Mouse (Mus musculus): ENCODE measurements around the gene Acoxl. TPM values are rescaled to one million over a fixed set of nuclear protein-coding genes. Genes with fewer than 3 reads are reported as not detected.

The Acoxl gene
- polyA plus RNA-seq, 1 experiment from 2014 or later = 0.34 TPM

- H3K9ac ChIP-seq (ENCODE audit: low read depth, low read length) = no peak overlapping the region
- no peak overlapping the region for H3K4me3 ChIP-seq (ENCODE audit: low read depth, low read length)
- peaks cover 27% of the 10 kb centered on the region for H3K27me3 ChIP-seq (replicated peaks; ENCODE audit: control insufficient read depth, insufficient read depth, low read length)
- H3K9me3 ChIP-seq (ENCODE audit: control insufficient read depth, low read length) = no peaks in the 10 kb centered on the region
- H3K36me3 ChIP-seq (ENCODE audit: control insufficient read depth, insufficient read depth, low read length) = no peaks in the 10 kb centered on the region
- WGBS = 25% methylated on average over 11 of the region's 11 CpGs
- H3K4me1 ChIP-seq (replicated peaks; ENCODE audit: control insufficient read depth, insufficient read depth, low read length) = no peaks in the 10 kb centered on the region
- H3K4me2 ChIP-seq = no peak overlapping the region
- H3K27ac ChIP-seq (ENCODE audit: low read depth, low read length) = no peak overlapping the region
- ATAC-seq (replicated peaks; ENCODE audit: low FRiP score) (no peak), DNase-seq (ENCODE audit: low spot score) (no peak)
Observed at GRCm38 (mm10) chr2:127839425-127839824, 749 bp downstream of the Acoxl start.

GRCm38 (mm10) chr2:127841402-127841801 is 2.7 kb downstream of the Acoxl start:
- no peaks in the 10 kb centered on the region for H3K9me3 ChIP-seq (ENCODE audit: control insufficient read depth, low read length)
- ATAC-seq (replicated peaks; ENCODE audit: low FRiP score) (no peak), DNase-seq (ENCODE audit: low spot score) (no peak)
- H3K27ac ChIP-seq (ENCODE audit: low read depth, low read length) = no peak overlapping the region
- no peak overlapping the region for H3K9ac ChIP-seq (ENCODE audit: low read depth, low read length)
- no peaks in the 10 kb centered on the region; the same call in 1 of the 2 replicates for H3K4me1 ChIP-seq (replicated peaks; ENCODE audit: control insufficient read depth, insufficient read depth, low read length)
- no peak overlapping the region for H3K4me3 ChIP-seq (ENCODE audit: low read depth, low read length)
- 84% methylated on average over 1 of the region's 1 CpGs for WGBS
- no peak overlapping the region for H3K4me2 ChIP-seq
- H3K36me3 ChIP-seq (ENCODE audit: control insufficient read depth, insufficient read depth, low read length) = no peaks in the 10 kb centered on the region
- H3K27me3 ChIP-seq (replicated peaks; ENCODE audit: control insufficient read depth, insufficient read depth, low read length) = peaks cover 26% of the 10 kb centered on the region

GRCm38 (mm10) chr2:127842421-127842820 is 3.7 kb downstream of the Acoxl start:
- no peak overlapping the region for H3K27ac ChIP-seq (ENCODE audit: low read depth, low read length)
- no peak overlapping the region for H3K4me2 ChIP-seq
- DNase-seq (ENCODE audit: low spot score) (no peak), ATAC-seq (replicated peaks; ENCODE audit: low FRiP score) (no peak)
- no peaks in the 10 kb centered on the region for H3K36me3 ChIP-seq (ENCODE audit: control insufficient read depth, insufficient read depth, low read length)
- no peak overlapping the region for H3K4me3 ChIP-seq (ENCODE audit: low read depth, low read length)
- no peaks in the 10 kb centered on the region; the same call in 1 of the 2 replicates for H3K4me1 ChIP-seq (replicated peaks; ENCODE audit: control insufficient read depth, insufficient read depth, low read length)
- H3K9me3 ChIP-seq (ENCODE audit: control insufficient read depth, low read length) = no peaks in the 10 kb centered on the region
- 74% methylated on average over 3 of the region's 3 CpGs for WGBS
- no peak overlapping the region for H3K9ac ChIP-seq (ENCODE audit: low read depth, low read length)
- peaks cover 26% of the 10 kb centered on the region for H3K27me3 ChIP-seq (replicated peaks; ENCODE audit: control insufficient read depth, insufficient read depth, low read length)

GRCm38 (mm10) chr2:127845346-127845982 is 6.8 kb downstream of the Acoxl start:
- Histone ChIP-seq H3K36me3 (ENCODE audit: control insufficient read depth, insufficient read depth, low read length) (no peaks in the 10 kb centered on the region), H3K9me3 (ENCODE audit: control insufficient read depth, low read length) (no peaks in the 10 kb centered on the region), H3K4me3 (ENCODE audit: low read depth, low read length) (no peak overlapping the region), H3K9ac (ENCODE audit: low read depth, low read length) (no peak overlapping the region), H3K27ac (ENCODE audit: low read depth, low read length) (no peak overlapping the region), H3K4me1 (replicated peaks; ENCODE audit: control insufficient read depth, insufficient read depth, low read length) (no peaks in the 10 kb centered on the region; the same call in 1 of the 2 replicates), H3K4me2 (no peak overlapping the region), H3K27me3 (replicated peaks; ENCODE audit: control insufficient read depth, insufficient read depth, low read length) (peaks cover 2% of the 10 kb centered on the region)
- 47% methylated on average over 7 of the region's 7 CpGs for WGBS
- no peak for DNase-seq (ENCODE audit: low spot score)
- ATAC-seq (replicated peaks; ENCODE audit: low FRiP score) = no peak

- Histone ChIP-seq H3K9ac (ENCODE audit: low read depth, low read length) (no peak overlapping the region), H3K36me3 (ENCODE audit: control insufficient read depth, insufficient read depth, low read length) (no peaks in the 10 kb centered on the region), H3K4me1 (replicated peaks; ENCODE audit: control insufficient read depth, insufficient read depth, low read length) (no peaks in the 10 kb centered on the region; the same call in 1 of the 2 replicates), H3K4me3 (ENCODE audit: low read depth, low read length) (no peak overlapping the region), H3K27me3 (replicated peaks; ENCODE audit: control insufficient read depth, insufficient read depth, low read length) (peaks cover 2% of the 10 kb centered on the region), H3K4me2 (no peak overlapping the region), H3K9me3 (ENCODE audit: control insufficient read depth, low read length) (no peaks in the 10 kb centered on the region), H3K27ac (ENCODE audit: low read depth, low read length) (no peak overlapping the region)
- DNase-seq (ENCODE audit: low spot score) (no peak), ATAC-seq (replicated peaks; ENCODE audit: low FRiP score) (no peak)
Observed at GRCm38 (mm10) chr2:127846008-127846407, 7.3 kb downstream of the Acoxl start.

GRCm38 (mm10) chr2:127846571-127846970 is 7.9 kb downstream of the Acoxl start:
- H3K27me3 ChIP-seq (replicated peaks; ENCODE audit: control insufficient read depth, insufficient read depth, low read length) = peaks cover 2% of the 10 kb centered on the region; the same call in 1 of the 2 replicates
- no peaks in the 10 kb centered on the region; the same call in 1 of the 2 replicates for H3K4me1 ChIP-seq (replicated peaks; ENCODE audit: control insufficient read depth, insufficient read depth, low read length)
- DNase-seq (ENCODE audit: low spot score) (no peak), ATAC-seq (replicated peaks; ENCODE audit: low FRiP score) (no peak)
- no peak overlapping the region for H3K4me2 ChIP-seq
- H3K4me3 ChIP-seq (ENCODE audit: low read depth, low read length) = no peak overlapping the region
- H3K9ac ChIP-seq (ENCODE audit: low read depth, low read length) = no peak overlapping the region
- WGBS = 33% methylated on average over 1 of the region's 1 CpGs
- no peaks in the 10 kb centered on the region for H3K36me3 ChIP-seq (ENCODE audit: control insufficient read depth, insufficient read depth, low read length)
- H3K27ac ChIP-seq (ENCODE audit: low read depth, low read length) = no peak overlapping the region
- H3K9me3 ChIP-seq (ENCODE audit: control insufficient read depth, low read length) = no peaks in the 10 kb centered on the region

- no peaks in the 10 kb centered on the region for H3K9me3 ChIP-seq (ENCODE audit: control insufficient read depth, low read length)
- H3K4me1 ChIP-seq (replicated peaks; ENCODE audit: control insufficient read depth, insufficient read depth, low read length) = no peaks in the 10 kb centered on the region; the same call in 1 of the 2 replicates
- H3K4me3 ChIP-seq (ENCODE audit: low read depth, low read length) = no peak overlapping the region
- WGBS = 85% methylated on average over 2 of the region's 2 CpGs
- DNase-seq (ENCODE audit: low spot score) = no peak
- H3K36me3 ChIP-seq (ENCODE audit: control insufficient read depth, insufficient read depth, low read length) = no peaks in the 10 kb centered on the region
- H3K4me2 ChIP-seq = no peak overlapping the region
- H3K27me3 ChIP-seq (replicated peaks; ENCODE audit: control insufficient read depth, insufficient read depth, low read length) = no peaks in the 10 kb centered on the region
- no peak overlapping the region for H3K27ac ChIP-seq (ENCODE audit: low read depth, low read length)
- no peak overlapping the region for H3K9ac ChIP-seq (ENCODE audit: low read depth, low read length)
- ATAC-seq (replicated peaks; ENCODE audit: low FRiP score) = no peak
Observed at GRCm38 (mm10) chr2:127850371-127850770, 11.7 kb downstream of the Acoxl start.

GRCm38 (mm10) chr2:127854332-127854991 is 15.8 kb downstream of the Acoxl start:
- no peaks in the 10 kb centered on the region for H3K9me3 ChIP-seq (ENCODE audit: control insufficient read depth, low read length)
- no peak overlapping the region for H3K4me3 ChIP-seq (ENCODE audit: low read depth, low read length)
- H3K4me2 ChIP-seq = no peak overlapping the region
- H3K4me1 ChIP-seq (replicated peaks; ENCODE audit: control insufficient read depth, insufficient read depth, low read length) = no peaks in the 10 kb centered on the region
- no peaks in the 10 kb centered on the region for H3K36me3 ChIP-seq (ENCODE audit: control insufficient read depth, insufficient read depth, low read length)
- no peak for DNase-seq (ENCODE audit: low spot score)
- no peak overlapping the region for H3K9ac ChIP-seq (ENCODE audit: low read depth, low read length)
- H3K27ac ChIP-seq (ENCODE audit: low read depth, low read length) = no peak overlapping the region
- WGBS = 50% methylated on average over 4 of the region's 4 CpGs
- H3K27me3 ChIP-seq (replicated peaks; ENCODE audit: control insufficient read depth, insufficient read depth, low read length) = no peaks in the 10 kb centered on the region
- ATAC-seq (replicated peaks; ENCODE audit: low FRiP score) = no peak

GRCm38 (mm10) chr2:127864381-127864780 is 25.7 kb downstream of the Acoxl start:
- Histone ChIP-seq H3K4me2 (no peak overlapping the region), H3K27ac (ENCODE audit: low read depth, low read length) (no peak overlapping the region), H3K36me3 (ENCODE audit: control insufficient read depth, insufficient read depth, low read length) (no peaks in the 10 kb centered on the region), H3K9ac (ENCODE audit: low read depth, low read length) (no peak overlapping the region), H3K9me3 (ENCODE audit: control insufficient read depth, low read length) (no peaks in the 10 kb centered on the region), H3K27me3 (replicated peaks; ENCODE audit: control insufficient read depth, insufficient read depth, low read length) (no peaks in the 10 kb centered on the region), H3K4me1 (replicated peaks; ENCODE audit: control insufficient read depth, insufficient read depth, low read length) (no peaks in the 10 kb centered on the region), H3K4me3 (ENCODE audit: low read depth, low read length) (no peak overlapping the region)
- 70% methylated on average over 4 of the region's 4 CpGs for WGBS
- ATAC-seq (replicated peaks; ENCODE audit: low FRiP score) (no peak), DNase-seq (ENCODE audit: low spot score) (no peak)
